Mouse (Mus musculus): ENCODE data around the gene S100a4.

S100a4 gene

GRCm38 (mm10) chr3:90603623-90604022, at the start of gene S100a4:
TSS of gene S100a4 (plus strand) at chr3:90603771.
- DNase-seq (ENCODE audit: inconsistent ontology term): peak; percentile 70

- peak; percentile 84 for DNase-seq (ENCODE audit: inconsistent ontology term)
These were observed 47.6 kb upstream of the S100a4 start for GRCm38 (mm10) chr3:90555954-90556353.

- DNase-seq (ENCODE audit: inconsistent ontology term): no peak
These were observed 43.5 kb upstream of the S100a4 start, which contains the start of gene S100a3 for GRCm38 (mm10) chr3:90560008-90560628. TSS of gene S100a3 (plus strand) at chr3:90560578.

- peak; percentile 30 for DNase-seq (ENCODE audit: inconsistent ontology term)
These were observed 28.9 kb upstream of the S100a4 start for GRCm38 (mm10) chr3:90574691-90575090.

GRCm38 (mm10) chr3:90575320-90575719, 28.3 kb upstream of the S100a4 start:
- no peak for DNase-seq (ENCODE audit: inconsistent ontology term)

- no peak for DNase-seq (ENCODE audit: inconsistent ontology term)
These were observed 27.1 kb upstream of the S100a4 start for GRCm38 (mm10) chr3:90576351-90577001.

- peak; percentile 62 for DNase-seq (ENCODE audit: inconsistent ontology term)
These were observed 24.1 kb upstream of the S100a4 start for GRCm38 (mm10) chr3:90579433-90579832.

GRCm38 (mm10) chr3:90581141-90581540, 22.4 kb upstream of the S100a4 start:
- no peak for DNase-seq (ENCODE audit: inconsistent ontology term)

- DNase-seq (ENCODE audit: inconsistent ontology term): no peak
These were observed 21.4 kb upstream of the S100a4 start for GRCm38 (mm10) chr3:90582156-90582555.

GRCm38 (mm10) chr3:90582556-90582955, 21.0 kb upstream of the S100a4 start:
- DNase-seq (ENCODE audit: inconsistent ontology term): no peak

- peak; percentile 65 for DNase-seq (ENCODE audit: inconsistent ontology term)
These were observed 19.7 kb upstream of the S100a4 start for GRCm38 (mm10) chr3:90583893-90584292.

- DNase-seq (ENCODE audit: inconsistent ontology term): peak; percentile 91
These were observed 18.0 kb upstream of the S100a4 start for GRCm38 (mm10) chr3:90585595-90585994.

GRCm38 (mm10) chr3:90586016-90586643, 17.4 kb upstream of the S100a4 start:
- DNase-seq (ENCODE audit: inconsistent ontology term): no peak

- peak; percentile 99 for DNase-seq (ENCODE audit: inconsistent ontology term)
These were observed 16.7 kb upstream of the S100a4 start for GRCm38 (mm10) chr3:90586906-90587305.

- peak; percentile 91 for DNase-seq (ENCODE audit: inconsistent ontology term)
These were observed 16.0 kb upstream of the S100a4 start for GRCm38 (mm10) chr3:90587361-90588101.

- no peak for DNase-seq (ENCODE audit: inconsistent ontology term)
These were observed 14.2 kb upstream of the S100a4 start for GRCm38 (mm10) chr3:90589390-90589789.

GRCm38 (mm10) chr3:90589947-90590346, 13.6 kb upstream of the S100a4 start, which contains the start of gene S100a2:
TSS of gene S100a2 (plus strand) at chr3:90590247.
- DNase-seq (ENCODE audit: inconsistent ontology term): no peak

GRCm38 (mm10) chr3:90594466-90594865, 9.1 kb upstream of the S100a4 start:
- DNase-seq (ENCODE audit: inconsistent ontology term): no peak

- DNase-seq (ENCODE audit: inconsistent ontology term): no peak
These were observed 8.0 kb upstream of the S100a4 start for GRCm38 (mm10) chr3:90595556-90595955.

- no peak for DNase-seq (ENCODE audit: inconsistent ontology term)
These were observed 6.8 kb upstream of the S100a4 start for GRCm38 (mm10) chr3:90596810-90597209.

- peak; percentile 77 for DNase-seq (ENCODE audit: inconsistent ontology term)
These were observed 5.8 kb upstream of the S100a4 start for GRCm38 (mm10) chr3:90597736-90598135.

- DNase-seq (ENCODE audit: inconsistent ontology term): no peak
These were observed 5.4 kb upstream of the S100a4 start for GRCm38 (mm10) chr3:90598212-90598611.

Data from Muller cell, postnatal 12 days (primary cell).